Mouse (Mus musculus) C2C12 (cell line): ENCODE measurements around the gene Tescl. TPM values are rescaled to one million over a fixed set of nuclear protein-coding genes. Genes with fewer than 3 reads are reported as not detected.
A peak's percentile ranks its signal among the peaks of the same experiment; 100 is the strongest.

Experiments used
- H3K27me3 ChIP-seq: one replicate; pipeline ENCODE4 v1.6.1; 2011; ENCODE audit not compliant: control insufficient read depth, insufficient read depth, insufficient read length
- H3K36me3 ChIP-seq: one replicate; pipeline ENCODE4 v1.6.1; 2011; ENCODE audit not compliant: control insufficient read depth, insufficient read depth
- H3K4me3 ChIP-seq: one replicate; pipeline ENCODE4 v1.5.1; 2011; ENCODE audit warnings: mild to moderate bottlenecking, control low read depth; ENCODE audit not compliant: poor library complexity, insufficient read depth, severe bottlenecking
- H3K79me2 ChIP-seq: one replicate; pipeline ENCODE4 v1.6.1; 2011; ENCODE audit not compliant: control insufficient read depth, insufficient read depth
- H3K79me3 ChIP-seq: one replicate; pipeline ENCODE4 v1.6.1; 2011; ENCODE audit warnings: low read depth, control low read depth
- H3ac ChIP-seq: one replicate; pipeline ENCODE3; 2011; ENCODE audit warnings: low read depth; ENCODE audit not compliant: control insufficient read depth, insufficient read length
- CEBPB ChIP-seq: IDR thresholded peaks from one replicate; pipeline ENCODE4 v1.6.1; 2011; ENCODE audit warnings: low read depth, mild to moderate bottlenecking, control low read depth, moderate library complexity
- CTCF ChIP-seq: IDR thresholded peaks from one replicate; pipeline ENCODE4 v1.5.1; 2011; ENCODE audit not compliant: control insufficient read depth, insufficient read depth, insufficient read length
- FOSL1 ChIP-seq: IDR thresholded peaks from one replicate; pipeline ENCODE4 v1.8.0; 2011; ENCODE audit warnings: mild to moderate bottlenecking, low read length; ENCODE audit not compliant: poor library complexity, insufficient read depth, severe bottlenecking
- MAX ChIP-seq: IDR thresholded peaks from one replicate; pipeline ENCODE4 v1.6.1; 2011; ENCODE audit warnings: mild to moderate bottlenecking, control low read depth
- MYOD1 ChIP-seq: IDR thresholded peaks from one replicate; pipeline ENCODE4 v1.6.1; 2011; ENCODE audit warnings: low read depth; ENCODE audit not compliant: control insufficient read depth, insufficient read length
- MYOG ChIP-seq: IDR thresholded peaks from one replicate; pipeline ENCODE4 v1.6.1; 2011; ENCODE audit not compliant: control insufficient read depth, insufficient read length; ENCODE audit errors: extremely low read depth
- USF1 ChIP-seq: IDR thresholded peaks from one replicate; pipeline ENCODE4 v1.6.1; 2011; ENCODE audit warnings: low read depth, mild to moderate bottlenecking, control low read depth, moderate library complexity
- polyA plus RNA-seq: library from polyadenylated mRNA; unstranded; fragments of >200 nt; fragmentation: generic; extraction: Trizol; gene quantifications from one replicate; pipeline ENCODE4 v1.2.1, GENCODE M21; 2012; ENCODE audit warnings: missing spikeins

Tescl gene
- polyA plus RNA-seq, 1 experiment, result 0.22 TPM

DNA sequence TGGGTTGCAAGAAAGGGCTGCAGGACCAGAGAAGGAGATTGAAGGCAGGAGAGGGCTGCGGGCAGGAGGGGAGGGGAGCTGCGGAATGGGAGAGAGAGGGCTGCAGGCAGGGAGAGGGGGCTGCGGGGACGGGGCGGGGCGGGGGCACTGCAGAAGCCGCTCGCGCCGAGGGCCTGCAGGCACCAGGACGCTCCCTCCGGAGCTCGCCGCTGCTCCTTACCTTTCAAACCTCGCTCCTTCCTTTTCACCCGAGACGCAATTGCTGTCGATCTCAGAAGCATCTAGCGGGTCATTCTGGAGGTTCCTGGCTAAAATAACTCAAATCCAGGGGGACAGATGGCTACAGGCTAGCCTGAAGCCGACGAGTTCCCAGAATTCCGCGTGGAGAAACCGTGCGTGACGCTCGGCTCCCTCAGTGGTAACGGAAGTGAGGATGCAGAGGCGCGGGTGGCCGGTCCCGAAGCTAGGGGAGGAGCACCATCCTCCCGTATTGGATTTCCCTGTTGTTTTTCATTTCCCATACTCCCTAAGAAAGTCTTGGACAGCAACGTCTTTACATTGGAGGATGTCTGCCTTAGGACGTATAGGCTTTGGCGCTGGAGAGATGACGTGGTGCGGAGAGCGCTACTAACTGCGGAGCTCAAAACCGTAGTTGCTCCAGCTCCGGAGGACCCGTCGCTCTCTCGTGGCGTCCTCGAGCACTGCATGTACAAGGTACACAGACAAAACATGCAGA lies 34.6 kb downstream of the Tescl start:
- TF ChIP-seq MYOG, result no peak
- TF ChIP-seq CEBPB, result no peak
- no peak for TF ChIP-seq MYOD1
- no peak for TF ChIP-seq FOSL1
- no peak for TF ChIP-seq CTCF
- no peak for TF ChIP-seq MAX
- no peak for TF ChIP-seq USF1
- H3K79me2 ChIP-seq, result no peaks in the 10 kb centered on the region
- H3K36me3 ChIP-seq, result peaks cover 9% of the 10 kb centered on the region
- peak overlapping the region; percentile 36 for H3ac ChIP-seq
- peak overlapping the region; percentile 49 for H3K4me3 ChIP-seq
- no peaks in the 10 kb centered on the region for H3K79me3 ChIP-seq
- no peaks in the 10 kb centered on the region for H3K27me3 ChIP-seq

DNA sequence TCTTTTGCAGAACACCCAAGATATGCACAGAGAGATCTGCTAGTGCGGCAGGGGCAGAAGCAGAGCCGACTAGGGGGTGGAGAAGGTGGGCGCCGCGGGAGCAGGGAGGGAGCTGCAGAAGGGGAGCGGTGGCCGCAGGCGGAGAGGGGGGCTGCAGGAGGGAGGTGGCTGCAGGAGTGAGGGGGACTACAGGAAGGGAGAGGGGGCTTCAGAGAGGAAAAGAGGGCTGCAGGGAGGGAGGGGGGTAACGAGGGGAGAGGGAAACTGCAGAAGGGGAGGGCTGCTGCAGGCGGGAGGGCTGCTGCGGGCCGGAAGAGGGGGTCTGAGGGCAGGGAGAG lies 35.1 kb downstream of the Tescl start:
- no peak for TF ChIP-seq MAX
- no peak for TF ChIP-seq CEBPB
- TF ChIP-seq FOSL1, result no peak
- TF ChIP-seq MYOD1, result no peak
- Histone ChIP-seq H3K79me3 (no peaks in the 10 kb centered on the region), H3K27me3 (no peaks in the 10 kb centered on the region), H3K79me2 (no peaks in the 10 kb centered on the region), H3ac (peak overlapping the region; percentile 36), H3K4me3 (peak overlapping the region; percentile 49), H3K36me3 (peaks cover 9% of the 10 kb centered on the region)

DNA sequence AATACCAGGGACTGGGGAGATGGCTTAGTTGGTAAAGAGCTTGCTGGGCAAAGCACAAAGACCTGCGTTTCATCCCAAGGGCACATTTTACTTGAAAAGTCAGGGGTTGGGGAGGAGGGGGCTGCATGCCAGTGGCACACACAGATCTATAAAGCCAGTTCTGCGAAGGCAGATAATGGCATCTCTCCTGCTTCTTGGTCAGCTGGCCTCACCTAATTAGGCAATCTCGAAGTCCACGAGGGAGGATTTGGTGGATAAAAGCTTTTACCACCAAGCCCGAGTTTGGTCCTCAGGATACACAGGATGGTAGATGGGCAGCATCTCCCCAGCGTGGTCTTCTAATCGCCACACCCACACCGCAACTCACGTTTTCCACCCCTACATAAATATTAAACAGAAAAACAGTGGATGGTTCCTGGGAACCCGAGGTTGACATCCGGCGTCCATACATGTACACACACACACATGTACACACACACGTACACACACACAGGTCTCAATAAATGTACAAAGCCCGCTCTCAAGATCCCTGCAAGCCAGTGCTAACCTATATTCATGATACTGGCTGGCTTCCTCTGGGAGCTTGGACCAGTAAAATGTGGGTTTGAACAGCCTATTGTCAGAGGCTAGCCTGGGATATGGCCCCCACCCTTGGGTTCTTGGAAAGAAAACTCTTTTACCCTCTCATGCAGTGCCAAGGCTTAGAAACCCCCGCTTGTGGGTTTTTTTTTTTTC lies 36.2 kb downstream of the Tescl start:
- Histone ChIP-seq H3K4me3 (no peak overlapping the region), H3K79me2 (no peaks in the 10 kb centered on the region)
- TF ChIP-seq CTCF, result no peak
- no peak for TF ChIP-seq CEBPB
- TF ChIP-seq FOSL1, result no peak
- TF ChIP-seq MAX, result no peak
- TF ChIP-seq MYOD1, result no peak
- no peak for TF ChIP-seq MYOG
- no peak for TF ChIP-seq USF1

DNA sequence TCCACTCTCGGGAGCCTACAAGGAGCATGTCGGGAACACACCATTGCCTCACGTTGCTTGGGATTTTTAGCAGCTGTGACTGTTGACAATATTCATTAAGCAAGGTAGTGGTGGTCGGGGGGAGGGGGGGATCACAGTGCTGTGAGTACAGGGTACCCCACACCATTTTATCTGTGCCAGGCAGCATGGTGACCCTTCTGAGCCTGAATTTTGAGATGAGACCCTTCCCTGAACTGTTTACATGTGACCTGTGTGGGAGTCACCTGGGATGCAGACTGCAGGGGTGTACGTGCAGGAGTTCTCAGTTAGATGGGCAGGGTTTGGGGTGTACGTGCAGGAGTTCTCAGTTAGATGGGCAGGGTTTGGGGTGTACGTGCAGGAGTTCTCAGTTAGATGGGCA lies 37.4 kb downstream of the Tescl start:
- Histone ChIP-seq H3K36me3 (peaks cover 9% of the 10 kb centered on the region), H3ac (no peak overlapping the region), H3K79me3 (no peaks in the 10 kb centered on the region), H3K79me2 (no peaks in the 10 kb centered on the region), H3K27me3 (no peaks in the 10 kb centered on the region), H3K4me3 (no peak overlapping the region)
- TF ChIP-seq CTCF, result no peak
- no peak for TF ChIP-seq CEBPB
- no peak for TF ChIP-seq USF1
- TF ChIP-seq FOSL1, result no peak
- no peak for TF ChIP-seq MYOD1
- no peak for TF ChIP-seq MAX
- no peak for TF ChIP-seq MYOG

More for the DNA sequence above, 36.2 kb downstream of the Tescl start:
- Histone ChIP-seq H3K27me3 (no peaks in the 10 kb centered on the region), H3K79me3 (no peaks in the 10 kb centered on the region), H3K36me3 (peaks cover 9% of the 10 kb centered on the region), H3ac (no peak overlapping the region)

DNA sequence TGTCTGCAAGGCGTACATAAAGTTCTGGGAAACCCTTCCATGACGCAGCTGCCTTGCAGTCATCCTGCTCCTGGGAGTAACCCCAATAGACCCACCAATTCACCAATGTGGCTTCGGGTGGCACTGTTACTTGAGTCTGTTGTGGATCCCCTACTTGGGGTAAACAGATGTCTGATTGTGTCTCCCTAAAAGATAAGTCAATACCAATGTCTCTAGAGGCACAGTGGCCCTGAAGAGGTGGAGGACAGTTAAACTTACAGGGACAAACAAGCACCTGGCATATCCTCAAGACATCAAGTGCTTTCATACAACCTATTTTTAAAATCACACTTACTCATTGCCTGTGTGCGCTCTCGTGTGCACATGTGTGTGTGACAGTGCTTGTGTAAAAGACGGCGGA lies 38.4 kb downstream of the Tescl start:
- no peak for TF ChIP-seq MAX
- no peak for TF ChIP-seq CEBPB
- TF ChIP-seq FOSL1, result no peak
- no peak overlapping the region for H3ac ChIP-seq
- no peaks in the 10 kb centered on the region for H3K79me2 ChIP-seq
- H3K79me3 ChIP-seq, result no peaks in the 10 kb centered on the region
- no peak overlapping the region for H3K4me3 ChIP-seq
- no peaks in the 10 kb centered on the region for H3K27me3 ChIP-seq
- peaks cover 9% of the 10 kb centered on the region for H3K36me3 ChIP-seq

DNA sequence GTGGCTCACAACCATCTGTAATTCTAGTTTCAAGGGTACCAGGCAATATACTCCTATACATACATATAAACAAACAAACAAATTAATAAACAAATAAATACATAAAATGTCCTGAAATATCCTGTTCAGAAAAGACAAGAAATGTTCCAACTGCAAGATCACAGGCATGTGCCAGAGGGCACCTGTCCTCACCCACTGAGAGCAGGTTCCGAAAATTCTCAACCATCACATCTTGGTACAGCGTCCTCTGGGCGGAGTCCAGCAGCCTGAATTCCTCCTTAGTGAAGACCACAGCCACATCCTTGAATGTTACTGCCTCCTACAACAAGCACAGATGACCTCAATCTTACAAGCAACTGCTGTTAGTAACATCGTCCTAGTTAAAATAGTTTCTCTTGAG lies 39.0 kb downstream of the Tescl start:
- Histone ChIP-seq H3ac (no peak overlapping the region), H3K4me3 (no peak overlapping the region), H3K27me3 (no peaks in the 10 kb centered on the region), H3K36me3 (peaks cover 9% of the 10 kb centered on the region), H3K79me2 (no peaks in the 10 kb centered on the region), H3K79me3 (no peaks in the 10 kb centered on the region)
- no peak for TF ChIP-seq MYOG
- no peak for TF ChIP-seq CTCF
- no peak for TF ChIP-seq MAX
- no peak for TF ChIP-seq MYOD1
- no peak for TF ChIP-seq USF1
